Mouse (Mus musculus) intestine, embryonic 14.5 days (tissue): Measurements from ENCODE around the gene Ada. TPM values are rescaled to one million over a fixed set of nuclear protein-coding genes. Genes with fewer than 3 reads are reported as not detected.

Experiments
- ATAC-seq: fragments of 200-750 bp; cut with Nextera tagmentation; replicated peaks from 2 replicates; pipeline ENCODE4 v1.8.0; 2017; ENCODE audit warnings: low read depth, moderate number of reproducible peaks, moderate TSS enrichment, moderate library complexity; ENCODE audit not compliant: low FRiP score, low TSS enrichment
- DNase-seq: peaks from one replicate; pipeline ENCODE4 v3.0.0-alpha.2; 2018; ENCODE audit warnings: low spot score
- H3K27ac ChIP-seq: fragments of 300-500 bp; sonication (generic); 2 replicates; pipeline ENCODE4 v1.5.1; 2014; ENCODE audit warnings: low read depth, mild to moderate bottlenecking, control low read depth
- H3K27me3 ChIP-seq: fragments of 300-500 bp; sonication (generic); replicated peaks from 2 replicates; pipeline ENCODE4 v1.6.1; 2014; ENCODE audit warnings: low read length, control low read depth; ENCODE audit not compliant: control insufficient read depth, insufficient read depth
- H3K36me3 ChIP-seq: fragments of 300-500 bp; sonication (generic); 2 replicates; pipeline ENCODE4 v1.6.1; 2014; ENCODE audit warnings: low read length, control low read depth; ENCODE audit not compliant: control insufficient read depth, insufficient read depth
- H3K4me1 ChIP-seq: fragments of 300-500 bp; sonication (generic); replicated peaks from 2 replicates; pipeline ENCODE4 v1.6.1; 2014; ENCODE audit warnings: low read length, control low read depth, mixed read lengths; ENCODE audit not compliant: control insufficient read depth, insufficient read depth
- H3K4me2 ChIP-seq: fragments of 300-500 bp; sonication (generic); 2 replicates; pipeline ENCODE4 v1.6.1; 2014; ENCODE audit warnings: low read length
- H3K4me3 ChIP-seq: fragments of 300-500 bp; sonication (generic); 2 replicates; pipeline ENCODE4 v1.5.1; 2014; ENCODE audit warnings: low read depth, low read length, control low read depth, mixed read lengths
- H3K9ac ChIP-seq: fragments of 300-500 bp; sonication (generic); 2 replicates; pipeline ENCODE4 v1.6.1; 2014; ENCODE audit warnings: mild to moderate bottlenecking, low read length
- H3K9me3 ChIP-seq: fragments of 300-500 bp; sonication (generic); 2 replicates; pipeline ENCODE4 v1.6.1; 2016; ENCODE audit warnings: low read length, control low read depth; ENCODE audit not compliant: control insufficient read depth
- WGBS: fragments of 180-500 bp; shearing (Covaris S2); extraction: QIAGEN DNeasy Blood & Tissue Kit; methylation state at CpG from one replicate; pipeline ENCODE4 v1.1.7; 2014; 5-methylcytosine and 5-hydroxymethylcytosine counted together
- polyA plus RNA-seq: library from polyadenylated mRNA; unstranded; fragments of >200 nt; fragmentation: Nextera tagmentation; extraction: Ambion mirVana; gene quantifications from 2 replicates; pipeline ENCODE4 v1.2.1, GENCODE M21; 2014

Ada gene
- polyA plus RNA-seq, 1 experiment from 2014 or later = 8.4 TPM

GRCm38 (mm10) chr2:163699078-163699780, 50.8 kb downstream of the Ada start:
- WGBS = 82% methylated on average over 11 of the region's 11 CpGs
- Histone ChIP-seq H3K27me3 (no peaks in the 10 kb centered on the region), H3K4me3 (no peak overlapping the region), H3K36me3 (no peaks in the 10 kb centered on the region), H3K9me3 (no peaks in the 10 kb centered on the region), H3K27ac (peak overlapping the region; percentile 87; the same call in 1 of the 2 replicates), H3K9ac (no peak overlapping the region), H3K4me1 (peaks cover 20% of the 10 kb centered on the region), H3K4me2 (no peak overlapping the region)
- no peak for ATAC-seq
- no peak for DNase-seq

GRCm38 (mm10) chr2:163697764-163698480, 52.1 kb downstream of the Ada start:
- peaks cover 31% of the 10 kb centered on the region for H3K4me1 ChIP-seq
- no peak for DNase-seq
- WGBS = 28% methylated on average over 14 of the region's 16 CpGs
- no peak overlapping the region for H3K4me3 ChIP-seq
- no peak overlapping the region for H3K4me2 ChIP-seq
- no peaks in the 10 kb centered on the region for H3K9me3 ChIP-seq
- H3K9ac ChIP-seq = no peak overlapping the region
- no peaks in the 10 kb centered on the region for H3K36me3 ChIP-seq
- no peaks in the 10 kb centered on the region for H3K27me3 ChIP-seq
- ATAC-seq = peak; percentile 75
- H3K27ac ChIP-seq = peak overlapping the region; percentile 87

GRCm38 (mm10) chr2:163696763-163697162, 53.3 kb downstream of the Ada start:
- Histone ChIP-seq H3K4me1 (peaks cover 39% of the 10 kb centered on the region), H3K4me2 (no peak overlapping the region), H3K4me3 (no peak overlapping the region), H3K27ac (no peak overlapping the region), H3K36me3 (no peaks in the 10 kb centered on the region), H3K27me3 (no peaks in the 10 kb centered on the region), H3K9ac (no peak overlapping the region), H3K9me3 (no peaks in the 10 kb centered on the region)
- ATAC-seq = no peak
- no peak for DNase-seq
- WGBS = 50% methylated on average over 2 of the region's 2 CpGs

- Histone ChIP-seq H3K4me1 (peaks cover 41% of the 10 kb centered on the region), H3K36me3 (no peaks in the 10 kb centered on the region), H3K9ac (no peak overlapping the region), H3K4me2 (no peak overlapping the region), H3K27me3 (no peaks in the 10 kb centered on the region), H3K4me3 (0 out of 2 replicates have a peak overlapping the region, but pooled peaks have one; percentile 4), H3K27ac (peak overlapping the region; percentile 75), H3K9me3 (no peaks in the 10 kb centered on the region)
- no peak for ATAC-seq
- no peak for DNase-seq
- 51% methylated on average over 9 of the region's 9 CpGs for WGBS
Measured at GRCm38 (mm10) chr2:163693716-163694314, 56.2 kb downstream of the Ada start.

GRCm38 (mm10) chr2:163692873-163693612, 57.0 kb downstream of the Ada start:
- no peak overlapping the region for H3K9ac ChIP-seq
- no peak overlapping the region for H3K4me3 ChIP-seq
- DNase-seq (no peak), ATAC-seq (no peak)
- H3K4me2 ChIP-seq = no peak overlapping the region
- peaks cover 33% of the 10 kb centered on the region for H3K4me1 ChIP-seq
- H3K9me3 ChIP-seq = no peaks in the 10 kb centered on the region
- no peaks in the 10 kb centered on the region for H3K27me3 ChIP-seq
- WGBS = 65% methylated on average over 3 of the region's 3 CpGs
- H3K36me3 ChIP-seq = no peaks in the 10 kb centered on the region
- H3K27ac ChIP-seq = peak overlapping the region; percentile 75

- Histone ChIP-seq H3K4me1 (peaks cover 28% of the 10 kb centered on the region), H3K4me2 (no peak overlapping the region), H3K36me3 (no peaks in the 10 kb centered on the region), H3K9me3 (no peaks in the 10 kb centered on the region), H3K9ac (no peak overlapping the region), H3K27ac (no peak overlapping the region), H3K27me3 (no peaks in the 10 kb centered on the region), H3K4me3 (no peak overlapping the region)
- no peak for ATAC-seq
- no peak for DNase-seq
- 76% methylated on average over 6 of the region's 6 CpGs for WGBS
Measured at GRCm38 (mm10) chr2:163691846-163692605, 58.0 kb downstream of the Ada start.

GRCm38 (mm10) chr2:163690409-163691304, 59.4 kb downstream of the Ada start:
- Histone ChIP-seq H3K4me1 (peaks cover 41% of the 10 kb centered on the region), H3K9ac (no peak overlapping the region), H3K9me3 (no peaks in the 10 kb centered on the region), H3K4me3 (no peak overlapping the region), H3K4me2 (no peak overlapping the region), H3K27me3 (no peaks in the 10 kb centered on the region), H3K27ac (no peak overlapping the region), H3K36me3 (no peaks in the 10 kb centered on the region)
- DNase-seq (no peak), ATAC-seq (no peak)
- 69% methylated on average over 8 of the region's 8 CpGs for WGBS
